Comparison of ENCODE assay signal across 22 mouse cellular contexts in the genomic region with DNA sequence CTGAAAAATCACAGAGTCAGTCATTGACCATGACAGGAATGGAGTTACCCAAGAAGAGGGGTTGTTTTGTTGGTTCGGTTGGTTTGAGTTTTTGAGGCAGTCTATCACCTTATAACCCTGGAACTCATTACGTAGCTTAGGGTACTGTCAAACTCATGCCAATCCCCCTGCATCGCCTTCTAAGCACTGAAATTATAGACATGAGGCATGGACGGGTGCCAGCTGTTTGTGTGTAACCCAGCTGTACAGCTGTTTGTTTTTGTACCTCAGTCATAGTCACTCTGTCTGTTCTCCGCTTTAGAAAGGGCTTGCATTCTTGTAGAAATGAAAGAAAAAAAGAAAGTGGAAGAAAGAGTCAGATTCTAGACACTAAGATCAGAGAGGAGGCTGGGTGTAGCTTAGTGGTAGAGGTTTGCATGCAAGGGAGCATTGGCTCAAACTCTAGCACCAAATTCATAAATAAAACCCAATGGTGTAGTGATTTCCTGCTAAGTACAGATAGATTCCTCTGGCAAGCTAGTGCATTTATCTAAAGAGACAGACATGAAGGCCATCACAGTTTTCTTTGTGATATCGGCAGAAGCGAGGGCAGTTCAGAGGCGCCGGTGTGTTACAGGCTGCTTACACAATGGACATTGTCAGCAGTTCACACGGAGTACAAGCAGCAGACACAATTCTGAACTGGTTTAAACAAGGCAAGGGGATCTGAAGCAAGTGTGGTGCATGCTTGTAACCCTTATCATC. TPM values are rescaled to one million over a fixed set of nuclear protein-coding genes. Genes with fewer than 3 reads are reported as not detected.
DNase-seq lines count a peak whose midpoint lies in the region; ATAC-seq lines count a peak whose summit lies in the region.
"Had no signal": no experiment of that assay in that cellular context is flagged by ENCODE, and none has a peak within 500 bp of the region (broad histone marks: within the 10 kb centered on the region; RNA-seq: fewer than 3 reads in every experiment).

No protein-coding gene starts in this region.

- H3K36me3 ChIP-seq in liver, embryonic 12.5 days = peaks cover 8% of the 10 kb centered on the region; the same call in 1 of the 2 replicates
- H3K36me3 ChIP-seq in midbrain, embryonic 11.5 days (ENCODE audit: control insufficient read depth, insufficient read depth, low read length) = no peaks in the 10 kb centered on the region
- peaks cover 19% of the 10 kb centered on the region for H3K36me3 ChIP-seq in midbrain, embryonic 10.5 days

- peak overlapping the region; percentile 32; the same call in 1 of the 2 replicates for H3K4me2 ChIP-seq in liver, embryonic 12.5 days
- no peak overlapping the region for H3K4me2 ChIP-seq in midbrain, embryonic 11.5 days
- H3K4me2 ChIP-seq: embryonic facial prominence, embryonic 13.5 days; forebrain, embryonic 12.5 days; hindbrain, embryonic 14.5 days had no signal

- peak; percentile 35 for DNase-seq in cerebellum, adult 9-11 months
- DNase-seq in cerebellum, postnatal 36 days = no peak
- no peak for DNase-seq in liver
- peak; percentile 33 for DNase-seq in midbrain, embryonic 11.5 days (ENCODE audit: low spot score, missing footprints)
- no peak for DNase-seq in midbrain, embryonic 10.5 days (ENCODE audit: low spot score)
- DNase-seq in heart, postnatal 14 days = no peak
- DNase-seq: adrenal gland, adult 2 months; adrenal gland, postnatal 25 days; cerebellum, adult 18-20 months; cerebellum, postnatal 14 days; gastrocnemius, postnatal 10 days; heart, adult 18-20 months; heart, postnatal 10 days had no signal

- H3K4me3 ChIP-seq in liver, embryonic 12.5 days = no peak overlapping the region
- no peak overlapping the region for H3K4me3 ChIP-seq in midbrain, embryonic 11.5 days (ENCODE audit: low read depth, low read length)
- H3K4me3 ChIP-seq in midbrain, embryonic 10.5 days = no peak overlapping the region
- H3K4me3 ChIP-seq: embryonic facial prominence, embryonic 13.5 days; forebrain, embryonic 12.5 days; heart, embryonic 10.5 days; hindbrain, embryonic 10.5 days had no signal

- WGBS in liver, embryonic 12.5 days (ENCODE audit: insufficient replicate concordance) = 48% methylated on average over 10 of the region's 10 CpGs
- WGBS in midbrain, embryonic 11.5 days = 85% methylated on average over 10 of the region's 10 CpGs
- WGBS in midbrain, embryonic 10.5 days = 86% methylated on average over 10 of the region's 10 CpGs

- H3K27me3 ChIP-seq in liver, embryonic 12.5 days (replicated peaks) = peaks cover 7% of the 10 kb centered on the region; the same call in 1 of the 2 replicates
- H3K27me3 ChIP-seq in midbrain, embryonic 11.5 days (ENCODE audit: control insufficient read depth, insufficient read depth, low read length) = no peaks in the 10 kb centered on the region
- H3K27me3 ChIP-seq in midbrain, embryonic 10.5 days (ENCODE audit: low read depth, poor library complexity, severe bottlenecking) = no peaks in the 10 kb centered on the region
- H3K27me3 ChIP-seq: embryonic facial prominence, embryonic 13.5 days; forebrain, embryonic 12.5 days; Patski had no signal

- no peak for ATAC-seq in liver, embryonic 12.5 days
- ATAC-seq in midbrain, embryonic 11.5 days (ENCODE audit: low FRiP score) = no peak
- peak; percentile 33 for ATAC-seq in megakaryocyte progenitor cell, adult 5-6 weeks (replicated peaks; ENCODE audit: poor library complexity)
- ATAC-seq: forebrain, embryonic 16.5 days; Patski had no signal

- intact Hi-C loops in heart, postnatal 14 days (cut with DNase I) = loop anchor here (5.0 kb wide), 1 partner anchor 85 kb away; a partner anchor contains a TSS

- 0 out of 2 replicates have a peak, but pooled peaks cover 3% of the 10 kb centered on the region for H3K9me3 ChIP-seq in liver, embryonic 12.5 days (replicated peaks)
- H3K9me3 ChIP-seq in midbrain, embryonic 11.5 days (ENCODE audit: control insufficient read depth, low read length) = no peaks in the 10 kb centered on the region
- H3K9me3 ChIP-seq in midbrain, embryonic 10.5 days (replicated peaks) = no peaks in the 10 kb centered on the region
- H3K9me3 ChIP-seq: embryonic facial prominence, embryonic 13.5 days; forebrain, embryonic 12.5 days; heart, embryonic 10.5 days; hindbrain, embryonic 10.5 days had no signal

- no peak overlapping the region for H3K9ac ChIP-seq in liver, embryonic 12.5 days
- no peak overlapping the region for H3K9ac ChIP-seq in midbrain, embryonic 11.5 days (ENCODE audit: low read length)
- H3K9ac ChIP-seq: embryonic facial prominence, embryonic 13.5 days; forebrain, embryonic 12.5 days; hindbrain, embryonic 14.5 days had no signal

- H3K4me1 ChIP-seq in liver, embryonic 12.5 days = peaks cover 50% of the 10 kb centered on the region
- peaks cover 14% of the 10 kb centered on the region for H3K4me1 ChIP-seq in midbrain, embryonic 11.5 days (ENCODE audit: control insufficient read depth, insufficient read depth, low read length)
- peaks cover 24% of the 10 kb centered on the region for H3K4me1 ChIP-seq in midbrain, embryonic 10.5 days

- no peak overlapping the region for H3K27ac ChIP-seq in liver, embryonic 12.5 days
- no peak overlapping the region for H3K27ac ChIP-seq in midbrain, embryonic 11.5 days (ENCODE audit: low read depth, low read length)
- no peak overlapping the region for H3K27ac ChIP-seq in midbrain, embryonic 10.5 days (replicated peaks)
- H3K27ac ChIP-seq: embryonic facial prominence, embryonic 13.5 days; forebrain, embryonic 12.5 days; heart, embryonic 10.5 days; hindbrain, embryonic 10.5 days; hindbrain, embryonic 14.5 days had no signal

RNA-seq across cellular contexts. Expression of a gene that starts 1.9 kb away (rescaled TPM):
- 163 and 167 TPM in 2 replicates for polyA plus RNA-seq in liver, embryonic 12.5 days (2016; fragmentation: Nextera tagmentation; extraction: Ambion mirVana)
- 235 and 254 TPM in 2 replicates for polyA plus RNA-seq in midbrain, embryonic 11.5 days (2014; fragmentation: Nextera tagmentation; extraction: Ambion mirVana)
- polyA plus RNA-seq in midbrain, embryonic 10.5 days (2016; fragmentation: Nextera tagmentation; extraction: Ambion mirVana) = 289 and 345 TPM in 2 replicates
- total RNA-seq in megakaryocyte progenitor cell, adult 5-6 weeks (2015) = 92.7 and 106 TPM in 2 replicates
- total RNA-seq in megakaryocyte progenitor cell, adult 5-6 weeks (2017) = 62.4 and 63.5 TPM in 2 replicates
- total RNA-seq in heart, postnatal 14 days (2021) = 10 to 100 TPM; 38.4 to 46.7 TPM

RNA-seq across cellular contexts. Expression of a gene that starts 11.5 kb away (rescaled TPM):
- polyA plus RNA-seq in liver, embryonic 12.5 days (2016; fragmentation: Nextera tagmentation; extraction: Ambion mirVana) = 170 and 172 TPM in 2 replicates
- polyA plus RNA-seq in midbrain, embryonic 11.5 days (2014; fragmentation: Nextera tagmentation; extraction: Ambion mirVana) = 79.0 and 84.5 TPM in 2 replicates
- 71.2 and 76.9 TPM in 2 replicates for polyA plus RNA-seq in midbrain, embryonic 10.5 days (2016; fragmentation: Nextera tagmentation; extraction: Ambion mirVana)
- total RNA-seq in megakaryocyte progenitor cell, adult 5-6 weeks (2015) = 63.9 and 74.4 TPM in 2 replicates
- 161 and 168 TPM in 2 replicates for total RNA-seq in megakaryocyte progenitor cell, adult 5-6 weeks (2017)
- 10 to 100 TPM; 29.3 to 30.2 TPM for total RNA-seq in heart, postnatal 14 days (2021)

RNA-seq across cellular contexts. Expression of a gene that starts 18.3 kb away (rescaled TPM):
- 30.0 and 31.6 TPM in 2 replicates for polyA plus RNA-seq in liver, embryonic 12.5 days (2016; fragmentation: Nextera tagmentation; extraction: Ambion mirVana)
- polyA plus RNA-seq in midbrain, embryonic 11.5 days (2014; fragmentation: Nextera tagmentation; extraction: Ambion mirVana) = 49.3 and 54.0 TPM in 2 replicates
- polyA plus RNA-seq in midbrain, embryonic 10.5 days (2016; fragmentation: Nextera tagmentation; extraction: Ambion mirVana) = 59.4 TPM in 2 replicates
- 3.4 and 3.5 TPM in 2 replicates for total RNA-seq in megakaryocyte progenitor cell, adult 5-6 weeks (2015)
- 2.7 and 8.0 TPM in 2 replicates for total RNA-seq in megakaryocyte progenitor cell, adult 5-6 weeks (2017)
- total RNA-seq in heart, postnatal 14 days (2021) = 10 to 100 TPM; 17.8 to 21.3 TPM

RNA-seq across cellular contexts. Expression of a gene that starts 29.5 kb away (rescaled TPM):
- 10.6 and 13.6 TPM in 2 replicates for polyA plus RNA-seq in liver, embryonic 12.5 days (2016; fragmentation: Nextera tagmentation; extraction: Ambion mirVana)
- polyA plus RNA-seq in midbrain, embryonic 11.5 days (2014; fragmentation: Nextera tagmentation; extraction: Ambion mirVana) = 24.6 and 29.8 TPM in 2 replicates
- polyA plus RNA-seq in midbrain, embryonic 10.5 days (2016; fragmentation: Nextera tagmentation; extraction: Ambion mirVana) = 31.8 and 32.7 TPM in 2 replicates
- 27.0 and 38.6 TPM in 2 replicates for total RNA-seq in megakaryocyte progenitor cell, adult 5-6 weeks (2015)
- 21.7 and 35.4 TPM in 2 replicates for total RNA-seq in megakaryocyte progenitor cell, adult 5-6 weeks (2017)
- total RNA-seq in heart, postnatal 14 days (2021) = 10 to 100 TPM in 1 of 2 experiments, 1 to 10 TPM in 1; 7.5 to 18.8 TPM

RNA-seq across cellular contexts. Expression of a gene that starts 29.5 kb away (rescaled TPM):
- 13.7 and 14.2 TPM in 2 replicates for polyA plus RNA-seq in liver, embryonic 12.5 days (2016; fragmentation: Nextera tagmentation; extraction: Ambion mirVana)
- polyA plus RNA-seq in midbrain, embryonic 11.5 days (2014; fragmentation: Nextera tagmentation; extraction: Ambion mirVana) = 30.3 and 32.4 TPM in 2 replicates
- 75.4 and 78.6 TPM in 2 replicates for polyA plus RNA-seq in midbrain, embryonic 10.5 days (2016; fragmentation: Nextera tagmentation; extraction: Ambion mirVana)
- 6.5 and 9.0 TPM in 2 replicates for total RNA-seq in megakaryocyte progenitor cell, adult 5-6 weeks (2015)
- total RNA-seq in megakaryocyte progenitor cell, adult 5-6 weeks (2017) = 13.8 and 15.4 TPM in 2 replicates
- 1 to 10 TPM; 6.9 to 7.0 TPM for total RNA-seq in heart, postnatal 14 days (2021)

Comparison
In these comparisons a context has a peak if more than half of its experiments do, and no peak if none do; other contexts are left out.
1. DNase-seq: peak in cerebellum, adult 9-11 months (single experiment) and midbrain, embryonic 11.5 days (single experiment); none in cerebellum, postnatal 36 days (0 of 2), liver (single experiment), midbrain, embryonic 10.5 days (single experiment) and heart, postnatal 14 days (0 of 2).